Mouse (Mus musculus): ENCODE measurements around the gene Ccer2.

GRCm38 (mm10) chr7:28775129-28775528 lies 19.2 kb downstream of the Ccer2 start:
- no peak for TF ChIP-seq HCFC1 (IDR thresholded peaks at IDR 0.05; ENCODE audit: borderline replicate concordance, insufficient read depth, low read length)
- TF ChIP-seq MAFK (IDR thresholded peaks at IDR 0.05; ENCODE audit: insufficient read depth, low read depth, low read length): no peak
